ENCODE assay signal across 18 mouse cellular contexts in the genomic region with DNA sequence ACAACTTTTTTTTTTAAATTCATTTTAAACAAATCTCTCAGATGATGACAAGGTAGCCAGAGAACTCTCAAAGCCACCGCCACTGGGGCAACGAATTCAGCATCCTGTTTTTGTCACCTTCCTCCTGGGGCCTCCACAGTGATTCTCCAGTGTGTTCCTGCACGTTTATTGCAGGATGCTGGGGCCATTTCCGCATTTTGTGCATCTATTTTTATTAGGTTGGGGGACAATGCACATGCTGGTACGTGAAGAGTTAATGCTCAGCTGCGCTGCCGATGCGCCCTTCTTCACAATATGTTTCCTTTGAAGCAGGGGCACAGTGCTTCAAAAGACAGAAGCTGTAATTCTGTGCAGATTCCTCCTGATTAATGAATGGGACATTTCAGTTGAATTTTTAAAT.
DNase-seq lines count a peak whose midpoint lies in the region; ATAC-seq lines count a peak whose summit lies in the region.
"Had no signal": no experiment of that assay in that cellular context is flagged by ENCODE, and none has a peak within 500 bp of the region (broad histone marks: within the 10 kb centered on the region; RNA-seq: fewer than 3 reads in every experiment).

No protein-coding gene starts in this region.

- no peak overlapping the region for H3K9ac ChIP-seq in hindbrain, embryonic 13.5 days
- 0 out of 2 replicates have a peak overlapping the region, but pooled peaks have one; percentile 8 for H3K9ac ChIP-seq in midbrain, embryonic 15.5 days
- H3K9ac ChIP-seq in midbrain, embryonic 11.5 days (ENCODE audit: low read length), result no peak overlapping the region
- H3K9ac ChIP-seq: heart, embryonic 12.5 days had no signal

- H3K4me1 ChIP-seq in hindbrain, embryonic 13.5 days (replicated peaks), result peaks cover 32% of the 10 kb centered on the region
- peaks cover 12% of the 10 kb centered on the region; the same call in 1 of the 2 replicates for H3K4me1 ChIP-seq in hindbrain, embryonic 10.5 days (replicated peaks)
- peaks cover 24% of the 10 kb centered on the region for H3K4me1 ChIP-seq in midbrain, embryonic 15.5 days
- H3K4me1 ChIP-seq in midbrain, embryonic 11.5 days (ENCODE audit: control insufficient read depth, insufficient read depth, low read length), result no peaks in the 10 kb centered on the region
- H3K4me1 ChIP-seq: heart, embryonic 12.5 days; megakaryocyte, embryonic 14.5 days had no signal

- H3K4me3 ChIP-seq in hindbrain, embryonic 13.5 days, result no peak overlapping the region
- H3K4me3 ChIP-seq in hindbrain, embryonic 10.5 days, result no peak overlapping the region
- H3K4me3 ChIP-seq in midbrain, embryonic 15.5 days, result no peak overlapping the region
- H3K4me3 ChIP-seq in midbrain, embryonic 11.5 days (ENCODE audit: low read depth, low read length), result no peak overlapping the region
- H3K4me3 ChIP-seq: heart, embryonic 12.5 days; megakaryocyte, embryonic 14.5 days had no signal

- H3K27me3 ChIP-seq in hindbrain, embryonic 13.5 days, result no peaks in the 10 kb centered on the region
- no peaks in the 10 kb centered on the region for H3K27me3 ChIP-seq in hindbrain, embryonic 10.5 days (ENCODE audit: insufficient read depth, poor library complexity, severe bottlenecking)
- no peaks in the 10 kb centered on the region for H3K27me3 ChIP-seq in midbrain, embryonic 15.5 days (replicated peaks)
- no peaks in the 10 kb centered on the region for H3K27me3 ChIP-seq in midbrain, embryonic 11.5 days (ENCODE audit: control insufficient read depth, insufficient read depth, low read length)
- H3K27me3 ChIP-seq: heart, embryonic 12.5 days had no signal

- 31% methylated on average over 8 of the region's 8 CpGs for WGBS in hindbrain, embryonic 13.5 days
- WGBS in hindbrain, embryonic 10.5 days, result 56% methylated on average over 8 of the region's 8 CpGs
- 29% methylated on average over 8 of the region's 8 CpGs for WGBS in midbrain, embryonic 15.5 days
- WGBS in midbrain, embryonic 11.5 days, result 56% methylated on average over 8 of the region's 8 CpGs

- peak overlapping the region; percentile 84 for H3K27ac ChIP-seq in hindbrain, embryonic 13.5 days
- no peak overlapping the region for H3K27ac ChIP-seq in hindbrain, embryonic 10.5 days
- H3K27ac ChIP-seq in midbrain, embryonic 15.5 days, result peak overlapping the region; percentile 54; the same call in 1 of the 2 replicates
- no peak overlapping the region for H3K27ac ChIP-seq in midbrain, embryonic 11.5 days (ENCODE audit: low read depth, low read length)

- H3K4me2 ChIP-seq in hindbrain, embryonic 13.5 days, result no peak overlapping the region
- no peak overlapping the region for H3K4me2 ChIP-seq in midbrain, embryonic 15.5 days
- no peak overlapping the region for H3K4me2 ChIP-seq in midbrain, embryonic 11.5 days
- H3K4me2 ChIP-seq: heart, embryonic 12.5 days had no signal

- peak; percentile 49 for DNase-seq in embryo, embryonic 10 days (ENCODE audit: low spot score)
- no peak for DNase-seq in embryo, embryonic 10.5 days (ENCODE audit: low spot score)
- DNase-seq in hindbrain, embryonic 10.5 days (ENCODE audit: low spot score), result no peak
- no peak for DNase-seq in midbrain, embryonic 11.5 days (ENCODE audit: low spot score, missing footprints)
- peak; percentile 40 for DNase-seq in thymus, postnatal 14 days
- DNase-seq in right cerebral cortex, postnatal 10 days (ENCODE audit: low spot score in 2 of 2), result no peak
- DNase-seq: adrenal gland, adult 8-10 months; cerebellum, adult 9-10 months; gastrocnemius, postnatal 14 days; kidney, postnatal 25 days; liver; lung, adult 2 months; right cerebral cortex, adult 18-20 months had no signal

- ATAC-seq in hindbrain, embryonic 13.5 days (ENCODE audit: low FRiP score), result no peak
- no peak for ATAC-seq in midbrain, embryonic 15.5 days (replicated peaks)
- ATAC-seq in midbrain, embryonic 11.5 days (ENCODE audit: low FRiP score), result no peak
- ATAC-seq: inflammation-experienced regulatory T-cells, adult 6 months had no signal

- H3K9me3 ChIP-seq in hindbrain, embryonic 13.5 days, result no peaks in the 10 kb centered on the region
- H3K9me3 ChIP-seq in hindbrain, embryonic 10.5 days, result no peaks in the 10 kb centered on the region
- H3K9me3 ChIP-seq in midbrain, embryonic 15.5 days, result no peaks in the 10 kb centered on the region
- H3K9me3 ChIP-seq in midbrain, embryonic 11.5 days (ENCODE audit: control insufficient read depth, low read length), result no peaks in the 10 kb centered on the region
- H3K9me3 ChIP-seq: heart, embryonic 12.5 days; megakaryocyte, embryonic 14.5 days had no signal

- no peaks in the 10 kb centered on the region for H3K36me3 ChIP-seq in hindbrain, embryonic 13.5 days
- H3K36me3 ChIP-seq in hindbrain, embryonic 10.5 days, result no peaks in the 10 kb centered on the region
- H3K36me3 ChIP-seq in midbrain, embryonic 15.5 days (replicated peaks), result no peaks in the 10 kb centered on the region
- H3K36me3 ChIP-seq in midbrain, embryonic 11.5 days (ENCODE audit: control insufficient read depth, insufficient read depth, low read length), result no peaks in the 10 kb centered on the region
- H3K36me3 ChIP-seq: heart, embryonic 12.5 days had no signal

Comparison
In these comparisons a context has a peak if more than half of its experiments do, and no peak if none do; other contexts are left out.
1. DNase-seq: peak in embryo, embryonic 10 days (single experiment) and thymus, postnatal 14 days (single experiment); none in embryo, embryonic 10.5 days (single experiment), hindbrain, embryonic 10.5 days (single experiment), midbrain, embryonic 11.5 days (single experiment) and right cerebral cortex, postnatal 10 days (0 of 2).
2. H3K27ac ChIP-seq: peak in hindbrain, embryonic 13.5 days (single experiment) and midbrain, embryonic 15.5 days (single experiment); none in hindbrain, embryonic 10.5 days (single experiment) and midbrain, embryonic 11.5 days (single experiment).